Mouse (Mus musculus): ENCODE results near the gene Zfp451.
"Not testable (repeated sequence)": the region's sequence is repeated elsewhere in the genome, so short reads cannot be mapped to it uniquely, and the experiment has no call there.

Zfp451 gene

DNA sequence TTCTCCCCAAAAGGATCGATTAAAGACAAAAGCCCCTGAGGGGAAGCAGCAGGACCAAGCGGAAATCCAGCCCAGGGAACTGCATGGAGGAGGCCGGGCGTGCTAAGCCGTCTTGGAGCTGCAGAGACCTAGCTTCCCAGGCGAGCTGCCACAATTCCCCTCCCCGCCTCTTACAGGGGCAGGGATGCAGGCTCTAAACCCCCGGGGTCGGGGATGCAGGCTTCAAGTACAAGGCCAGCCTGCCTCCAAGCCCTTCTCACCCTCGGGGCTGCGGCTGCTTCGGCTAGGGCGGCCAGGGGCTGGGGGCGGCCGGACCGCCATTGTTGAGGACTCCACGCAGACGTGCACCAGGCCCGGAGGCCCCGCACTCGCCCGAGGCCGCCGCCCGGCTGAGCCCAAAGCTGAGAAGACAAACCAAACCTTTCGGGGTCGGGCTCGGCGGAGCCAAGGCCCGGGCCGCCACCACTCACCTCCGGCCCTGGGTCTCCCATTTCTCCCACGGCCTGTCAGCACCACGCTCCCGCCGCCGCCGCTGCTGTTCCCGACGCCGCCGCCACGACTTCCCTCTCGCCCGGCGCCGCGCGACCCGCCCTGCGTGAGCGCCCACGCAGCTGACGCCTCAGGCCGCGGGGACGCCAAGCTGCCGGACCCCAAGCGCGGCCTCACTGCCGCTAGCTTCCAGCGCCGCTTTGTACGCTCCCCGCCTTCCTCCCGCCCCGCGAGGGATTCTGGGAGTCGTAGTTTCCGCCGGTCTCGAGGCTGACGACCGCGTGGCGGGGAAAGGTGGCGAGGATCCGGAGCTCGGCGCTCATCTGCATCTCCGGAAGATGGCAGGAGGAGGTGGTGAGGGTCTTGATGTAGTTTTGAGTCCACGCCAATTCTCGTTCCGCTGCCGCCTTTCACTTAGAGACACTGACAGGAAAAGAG lies at the start of gene Zfp451:
Gene Zfp451 (minus strand): TSS at position 728 of the 927 bp plus-strand sequence.
- DNase-seq (ENCODE audit: low spot score): peak; percentile 94

DNA sequence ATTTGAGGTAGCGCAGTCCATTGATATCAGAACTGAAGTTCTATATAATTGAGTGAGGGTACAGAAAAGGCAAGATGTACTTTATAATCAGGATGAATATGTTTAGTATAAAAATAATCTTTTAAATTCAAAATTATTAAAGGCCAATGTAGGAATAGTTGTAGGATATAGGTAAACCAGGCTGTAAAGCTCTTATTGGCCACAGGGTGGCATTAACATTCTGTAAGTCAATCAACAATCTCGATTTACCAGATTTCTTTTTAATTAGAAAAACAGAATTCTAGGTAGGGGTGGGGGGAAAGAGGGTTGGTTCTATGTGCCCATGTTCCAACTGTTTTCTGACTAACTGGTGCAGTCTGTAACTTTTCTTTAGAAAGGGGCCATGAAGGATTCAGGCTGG lies 32.4 kb upstream of the Zfp451 start:
- no peak for DNase-seq (ENCODE audit: low spot score)

DNA sequence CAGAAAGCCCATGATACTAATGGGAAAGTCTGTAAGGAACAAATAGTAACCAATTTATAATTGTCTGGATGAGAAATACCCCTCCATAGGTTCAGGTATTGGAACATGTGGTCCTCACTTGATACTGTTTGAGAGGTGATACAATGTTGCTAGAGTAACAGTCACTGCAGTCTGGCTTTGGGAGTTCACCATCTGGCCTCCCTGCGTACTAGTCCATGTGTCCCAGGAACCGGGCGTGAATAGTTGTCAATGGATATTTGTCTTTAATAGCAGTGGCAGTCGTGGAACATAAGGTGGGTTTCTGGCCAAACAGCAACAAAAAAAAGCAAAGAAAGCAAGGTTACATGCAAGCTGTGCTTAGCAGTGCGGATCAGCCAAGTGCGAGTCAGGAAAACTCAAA lies 29.4 kb upstream of the Zfp451 start:
- DNase-seq (ENCODE audit: low spot score): no peak

DNA sequence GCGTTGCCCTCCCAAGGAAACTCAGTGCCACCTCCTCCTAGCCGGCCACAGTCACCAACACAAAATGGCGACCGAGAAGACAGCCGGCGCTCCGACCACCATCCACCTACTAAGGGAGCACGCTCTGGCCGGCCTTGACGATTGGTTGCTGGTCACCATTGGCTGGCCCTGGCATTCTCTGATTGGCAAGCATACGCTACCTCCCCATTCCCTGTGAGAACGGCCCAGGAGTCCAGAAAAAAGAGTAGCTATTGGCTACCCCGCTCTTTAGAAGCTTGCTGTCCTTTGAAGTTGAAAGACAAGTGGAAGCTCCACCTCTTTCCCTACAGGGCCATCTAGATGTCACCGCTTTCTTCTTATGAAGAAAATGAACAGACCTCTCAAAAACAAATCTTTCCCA lies 24.6 kb upstream of the Zfp451 start:
- DNase-seq (ENCODE audit: low spot score): not testable (repeated sequence)

DNA sequence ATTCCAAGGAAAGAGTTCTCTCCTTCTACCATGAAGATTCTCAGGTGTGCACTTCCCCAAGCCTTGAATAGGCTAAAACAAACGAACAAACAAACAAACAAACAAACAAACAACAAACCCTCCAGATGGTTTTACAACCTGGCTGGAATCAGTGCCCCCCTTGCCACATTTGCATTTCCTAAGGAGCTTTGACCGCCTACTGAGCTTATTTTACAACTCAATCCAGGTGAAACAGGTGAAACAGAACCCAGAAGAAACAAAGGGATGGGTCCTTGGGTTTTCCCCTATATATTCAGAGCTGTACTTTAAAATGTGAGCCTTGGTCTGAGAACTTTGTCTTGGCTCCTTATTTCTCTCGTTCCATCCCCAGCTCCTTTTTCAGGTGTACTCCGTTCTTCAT lies 16.2 kb upstream of the Zfp451 start:
- no peak for DNase-seq (ENCODE audit: low spot score)

- DNase-seq (ENCODE audit: low spot score): no peak
Observed at GRCm38 (mm10) chr1:33817931-33818330, 3.5 kb upstream of the Zfp451 start.

DNA sequence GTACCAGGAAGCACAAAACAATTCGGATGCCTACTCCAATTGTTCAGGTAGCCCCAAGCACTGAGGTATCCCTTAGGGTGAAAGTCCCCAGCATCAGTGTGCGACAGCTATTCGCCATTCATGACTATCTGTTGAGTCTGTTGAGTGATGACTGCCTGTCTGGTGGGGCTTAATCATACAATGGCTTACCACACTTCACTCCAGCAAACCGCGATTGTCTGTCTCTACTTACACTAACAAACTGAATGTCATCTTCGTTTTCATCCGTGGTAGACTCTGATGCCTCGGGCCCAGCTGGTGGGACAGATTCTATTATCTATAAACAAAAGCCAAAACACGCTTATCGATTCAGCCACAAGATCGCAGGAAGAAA lies 914 bp downstream of the Zfp451 start:
- no peak for DNase-seq (ENCODE audit: low spot score)

GRCm38 (mm10) chr1:33803323-33803722 lies 11.1 kb downstream of the Zfp451 start:
- DNase-seq (ENCODE audit: low spot score): no peak

DNA sequence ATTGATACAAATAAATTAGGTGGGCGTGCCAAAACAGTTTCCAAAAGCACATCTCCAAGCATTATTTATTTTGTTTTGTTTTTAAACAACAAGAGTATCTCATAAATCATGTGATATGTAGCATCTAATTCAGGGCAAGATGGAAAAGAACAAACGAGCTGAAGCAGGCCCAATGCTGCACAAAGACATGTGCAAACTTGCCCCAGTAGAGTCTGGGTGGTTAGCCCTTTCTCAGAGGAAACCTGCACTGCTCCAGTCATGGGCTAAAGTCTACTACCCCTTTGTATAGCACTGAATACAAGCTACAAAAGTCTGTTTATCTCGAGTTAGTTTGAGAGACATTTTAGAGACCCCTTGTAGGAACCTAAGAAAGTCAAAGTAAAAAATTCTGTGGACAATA lies 14.8 kb downstream of the Zfp451 start:
- DNase-seq (ENCODE audit: low spot score): no peak

- no peak for DNase-seq (ENCODE audit: low spot score)
Observed at GRCm38 (mm10) chr1:33788493-33788892, 25.9 kb downstream of the Zfp451 start.

DNA sequence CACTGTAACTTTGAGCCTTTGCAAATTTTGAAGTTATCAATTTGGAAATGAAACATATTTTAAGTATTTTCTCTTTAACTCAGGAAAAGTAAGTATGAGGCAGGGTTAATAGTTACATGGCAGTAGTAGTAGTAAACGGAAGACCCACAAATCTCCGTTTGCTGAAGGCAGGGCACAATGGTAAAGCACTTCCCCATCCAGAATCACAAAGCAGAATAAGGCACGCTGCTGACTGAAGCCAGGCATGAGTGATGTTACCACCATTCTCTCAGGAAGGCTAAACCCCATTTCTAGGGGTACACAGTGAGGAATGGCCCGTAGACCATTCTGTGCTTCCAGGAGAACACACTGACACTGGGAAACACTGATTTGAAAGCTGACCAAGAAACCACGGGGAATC lies 26.3 kb downstream of the Zfp451 start:
- no peak for DNase-seq (ENCODE audit: low spot score)

DNA sequence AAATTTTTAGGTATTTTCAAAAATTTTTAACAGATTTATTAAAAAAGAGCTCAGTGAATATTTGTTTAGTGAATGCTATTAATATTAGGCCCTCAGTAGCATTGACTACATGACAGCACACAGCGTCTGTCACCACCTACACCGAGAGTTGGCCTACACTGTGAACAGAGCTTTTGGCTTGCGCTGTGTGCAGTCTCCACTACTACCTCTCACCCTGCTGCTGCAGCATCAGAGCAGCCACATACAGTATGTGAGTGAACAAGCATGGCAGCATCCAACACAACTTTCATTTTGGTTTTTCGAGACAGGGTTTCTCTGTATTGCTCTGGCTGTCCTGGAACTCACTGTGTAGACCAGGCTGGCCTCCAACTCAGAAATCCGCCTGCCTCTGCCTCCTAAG lies 29.8 kb downstream of the Zfp451 start:
- DNase-seq (ENCODE audit: low spot score): no peak

DNA sequence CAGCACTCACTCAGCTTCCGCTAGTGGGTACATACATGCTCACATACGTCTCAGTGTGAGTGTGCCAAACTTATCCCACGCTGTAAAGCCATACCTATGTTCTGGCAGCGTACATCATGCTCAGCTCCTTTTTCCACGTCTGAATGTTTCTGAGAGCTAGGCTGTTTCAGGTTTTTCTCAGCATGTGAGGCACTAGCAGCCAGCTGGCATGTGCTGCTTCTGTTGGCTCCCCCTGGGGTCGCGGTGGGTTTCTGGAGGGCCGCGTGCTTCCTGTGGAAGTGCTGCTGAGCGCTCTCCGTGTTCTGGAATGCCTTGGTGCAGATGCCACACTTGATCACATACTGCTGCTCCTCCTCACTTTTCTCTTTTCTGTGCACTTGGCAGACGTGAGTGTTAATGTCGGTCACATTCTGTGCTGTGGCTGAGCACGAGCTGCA lies 38.2 kb downstream of the Zfp451 start:
- no peak for DNase-seq (ENCODE audit: low spot score)

DNA sequence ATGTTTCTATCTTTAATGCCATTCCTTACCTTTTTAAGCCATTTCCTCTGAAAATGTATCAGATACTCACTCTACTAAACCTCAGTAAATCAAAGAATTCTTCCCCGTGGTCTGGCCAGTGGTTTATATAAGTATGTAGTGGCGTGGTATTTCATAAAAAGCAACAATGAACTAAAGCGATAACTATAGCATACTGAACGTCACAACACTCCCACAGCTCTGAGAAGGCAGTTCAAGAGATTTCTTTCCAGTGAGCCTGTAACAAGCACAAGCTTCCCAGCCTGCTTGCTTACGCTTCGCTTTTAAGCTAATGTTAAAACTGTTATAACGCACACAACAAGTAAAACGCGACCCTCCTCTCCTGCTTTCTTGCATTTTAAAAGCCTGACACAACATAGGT lies 42.3 kb downstream of the Zfp451 start:
- no peak for DNase-seq (ENCODE audit: low spot score)

- no peak for DNase-seq (ENCODE audit: low spot score)
Observed at GRCm38 (mm10) chr1:33771621-33772020, 42.8 kb downstream of the Zfp451 start.

DNA sequence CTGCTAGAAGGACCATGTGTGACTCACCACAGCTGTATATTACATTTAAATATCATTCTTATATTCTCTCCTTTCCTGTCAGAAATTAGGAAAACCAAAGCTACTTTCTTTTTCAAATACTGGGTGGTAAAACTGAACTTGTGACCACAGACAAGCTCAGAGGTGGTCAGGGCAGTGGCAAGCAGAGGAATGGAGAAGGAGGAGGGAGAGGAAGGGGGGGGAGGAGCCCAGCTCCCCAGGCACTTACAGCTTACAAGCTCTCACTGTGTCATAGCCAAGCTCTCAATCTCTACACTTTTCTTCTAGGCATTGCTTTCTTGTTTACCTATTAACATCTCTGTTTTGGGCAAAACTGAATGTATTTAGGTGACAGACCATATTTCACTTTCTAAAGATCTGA lies 45.6 kb downstream of the Zfp451 start:
- DNase-seq (ENCODE audit: low spot score): no peak

- no peak for DNase-seq (ENCODE audit: low spot score)
Observed at GRCm38 (mm10) chr1:33768091-33768787, 46.2 kb downstream of the Zfp451 start.

DNA sequence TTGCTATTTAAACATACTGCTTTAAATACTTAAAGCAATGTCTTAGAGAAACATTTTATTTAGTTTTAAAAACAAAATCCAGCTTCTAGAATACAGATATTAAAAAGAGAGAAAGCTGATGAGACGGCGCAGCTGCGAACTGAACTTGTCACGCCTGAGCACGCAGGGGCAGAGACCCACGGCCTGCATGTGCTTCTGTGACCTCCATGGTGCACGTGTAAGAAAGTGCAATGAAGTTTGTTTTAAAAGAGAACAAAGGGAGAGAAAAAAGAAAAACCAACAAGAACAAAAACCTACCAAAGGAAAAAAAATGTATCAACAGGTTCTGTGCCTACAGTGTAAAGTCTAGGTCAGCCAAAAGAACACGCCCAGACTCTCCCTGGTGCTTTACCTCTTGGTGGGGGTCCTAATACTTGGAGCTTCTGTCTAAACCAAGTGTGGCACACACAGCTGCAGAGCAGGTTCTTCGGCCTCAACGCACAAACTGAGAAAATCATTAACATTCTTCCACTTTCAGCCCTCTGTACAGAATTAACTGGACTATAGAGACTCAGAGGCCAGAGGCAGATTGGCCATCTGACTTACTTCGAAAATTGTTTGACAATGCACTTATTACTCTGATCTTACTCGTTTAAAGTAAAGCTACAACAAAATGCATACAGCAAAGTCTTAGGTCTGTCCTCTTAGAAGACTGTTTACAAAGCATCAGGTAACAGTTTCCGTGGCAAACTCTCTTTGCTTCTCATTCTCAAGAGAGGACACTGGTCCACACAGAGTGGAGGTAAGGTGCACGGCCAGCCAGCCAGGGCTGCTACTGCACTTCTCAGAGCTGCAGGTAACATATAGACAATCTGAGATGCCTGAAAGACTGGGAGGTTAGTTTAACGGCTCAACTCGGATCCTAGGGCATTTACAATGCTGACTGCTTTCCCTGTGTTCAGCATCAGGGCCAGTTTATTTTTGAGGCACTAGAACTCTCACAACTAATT lies 47.6 kb downstream of the Zfp451 start:
- peak; percentile 13 for DNase-seq (ENCODE audit: low spot score)

- no peak for DNase-seq (ENCODE audit: low spot score)
Observed at GRCm38 (mm10) chr1:33765468-33766080, 48.8 kb downstream of the Zfp451 start.

GRCm38 (mm10) chr1:33763826-33764225 lies 50.6 kb downstream of the Zfp451 start:
- DNase-seq (ENCODE audit: low spot score): no peak

GRCm38 (mm10) chr1:33758488-33758887 lies 55.9 kb downstream of the Zfp451 start:
- peak; percentile 12 for DNase-seq (ENCODE audit: low spot score)
